Mouse (Mus musculus): ENCODE data around the gene Masp1.

DNA sequence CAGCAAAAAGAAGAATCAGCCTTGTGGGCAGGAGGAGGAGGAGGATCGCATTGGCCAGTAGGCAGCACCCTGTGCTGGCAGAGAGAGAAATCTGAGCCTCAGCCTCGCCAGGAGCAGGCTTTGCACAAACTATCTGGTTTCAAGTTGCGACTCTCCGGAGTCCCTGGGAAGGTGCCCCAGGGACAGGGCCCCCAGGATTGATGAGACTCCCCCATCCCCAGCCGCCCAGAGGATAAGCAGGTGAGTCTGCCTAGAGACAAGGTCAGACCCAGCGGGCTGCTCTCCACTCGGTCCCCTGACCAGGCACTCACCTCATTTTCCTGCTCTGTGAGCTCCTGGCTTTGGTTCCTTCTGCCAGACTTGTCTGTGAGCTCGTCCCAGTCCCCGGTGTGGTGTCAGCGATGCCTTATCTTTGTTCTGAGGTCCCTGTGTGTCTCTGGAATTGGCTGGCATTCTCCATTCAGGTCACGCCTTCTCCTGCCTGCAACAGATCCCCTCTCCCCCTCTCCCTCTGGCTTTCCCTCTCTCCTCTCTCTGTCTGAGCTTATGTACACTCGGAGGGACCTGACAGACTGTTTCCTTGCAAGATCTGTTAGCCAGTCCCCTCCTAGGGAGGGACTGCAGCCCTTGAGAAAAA is at the start of gene Masp1, which contains the start of gene Rtp4:
- TF ChIP-seq EP300 (IDR thresholded peaks at IDR 0.05) (no peak), CTCF (IDR thresholded peaks at IDR 0.05) (no peak)
